8 mouse cellular contexts compared by ENCODE assay signal in genomic region chr6:116647763-116648162, GRCm38 (mm10). TPM values are rescaled to one million over a fixed set of nuclear protein-coding genes. Genes with fewer than 3 reads are reported as not detected.
DNase-seq lines count a peak whose midpoint lies in the region; ATAC-seq and TF ChIP-seq lines count a peak whose summit lies in the region.

No protein-coding gene starts in this region.

- H3K9me3 ChIP-seq in stomach, postnatal 0 days (ENCODE audit: control insufficient read depth, low read length), result no peaks in the 10 kb centered on the region
- no peaks in the 10 kb centered on the region for H3K9me3 ChIP-seq in forebrain, embryonic 11.5 days (ENCODE audit: control insufficient read depth, low read length)

- TF ChIP-seq EP300 in stomach, postnatal 0 days (optimal IDR thresholded peaks at IDR 0.05), result no peak

- no peak for TF ChIP-seq CTCF in stomach, postnatal 0 days (IDR thresholded peaks at IDR 0.05; ENCODE audit: low read depth)

- ATAC-seq in stomach, postnatal 0 days (ENCODE audit: low FRiP score, low TSS enrichment), result no peak
- ATAC-seq in forebrain, embryonic 11.5 days (replicated peaks; ENCODE audit: low FRiP score), result no peak

- DNase-seq in adrenal gland, adult 2 months, result peak; percentile 57
- DNase-seq in adrenal gland, postnatal 4 days (ENCODE audit: low spot score in 2 of 2), result no peak
- peak; percentile 8 for DNase-seq in urinary bladder, postnatal 10 days (ENCODE audit: low spot score)
- no peak for DNase-seq in urinary bladder, postnatal 25 days (ENCODE audit: low spot score)
- DNase-seq in heart, postnatal 4 days, result peak; percentile 57
- DNase-seq in stomach, postnatal 0 days (ENCODE audit: low spot score), result peak; percentile 47
- DNase-seq in forebrain, embryonic 11.5 days (ENCODE audit: low spot score), result no peak
- no peak for DNase-seq in left cerebral cortex, postnatal 4 days

- no peak overlapping the region for H3K4me3 ChIP-seq in stomach, postnatal 0 days (ENCODE audit: low read depth, low read length)
- H3K4me3 ChIP-seq in forebrain, embryonic 11.5 days (ENCODE audit: low read depth, low read length), result no peak overlapping the region

- no peaks in the 10 kb centered on the region for H3K36me3 ChIP-seq in stomach, postnatal 0 days (ENCODE audit: control insufficient read depth, insufficient read depth, low read length)
- H3K36me3 ChIP-seq in forebrain, embryonic 11.5 days (ENCODE audit: control insufficient read depth, insufficient read depth, low read length), result no peaks in the 10 kb centered on the region

- WGBS in stomach, postnatal 0 days, result 73% methylated on average over 12 of the region's 12 CpGs
- whole genome bisulfite sequencing in forebrain, embryonic 11.5 days, result 82% methylated on average over 12 of the region's 12 CpGs

- H3K4me2 ChIP-seq in stomach, postnatal 0 days (replicated peaks; ENCODE audit: low read depth), result no peak overlapping the region
- no peak overlapping the region for H3K4me2 ChIP-seq in forebrain, embryonic 11.5 days (ENCODE audit: low read depth, low read length, severe bottlenecking)

- H3K27ac ChIP-seq in stomach, postnatal 0 days (replicated peaks), result no peak overlapping the region
- H3K27ac ChIP-seq in forebrain, embryonic 11.5 days (ENCODE audit: low read depth, low read length), result no peak overlapping the region

- no peak overlapping the region for H3K9ac ChIP-seq in stomach, postnatal 0 days (ENCODE audit: low read length)
- H3K9ac ChIP-seq in forebrain, embryonic 11.5 days (ENCODE audit: low read length), result no peak overlapping the region

- intact Hi-C loops in left cerebral cortex, postnatal 4 days (cut with DNase I), result no loop called here

- H3K27me3 ChIP-seq in stomach, postnatal 0 days (ENCODE audit: control insufficient read depth, insufficient read depth, low read length), result no peaks in the 10 kb centered on the region
- H3K27me3 ChIP-seq in forebrain, embryonic 11.5 days (ENCODE audit: control insufficient read depth, insufficient read depth, low read length), result no peaks in the 10 kb centered on the region

- H3K4me1 ChIP-seq in stomach, postnatal 0 days (replicated peaks; ENCODE audit: control insufficient read depth, insufficient read depth), result peaks cover 4% of the 10 kb centered on the region; the same call in 1 of the 2 replicates
- H3K4me1 ChIP-seq in forebrain, embryonic 11.5 days (replicated peaks; ENCODE audit: control insufficient read depth, insufficient read depth, low read length), result no peaks in the 10 kb centered on the region

RNA-seq across cellular contexts. Expression of gene Depp1, which starts 2.6 kb away (rescaled TPM):
- total RNA-seq in adrenal gland, adult 2 months (2021), result 10 to 100 TPM in 1 of 2 experiments, 1 to 10 TPM in 1; 3.8 to 13.4 TPM
- polyA plus RNA-seq in adrenal gland, adult 2 months (2012; rRNA removed), result 16.6 and 22.8 TPM in 2 replicates
- 10 to 100 TPM in 1 of 2 experiments, 1 to 10 TPM in 1; 7.1 to 13.3 TPM for total RNA-seq in adrenal gland, postnatal 4 days (2021)
- 10 to 100 TPM; 36.8 to 42.9 TPM for total RNA-seq in heart, postnatal 4 days (2021)
- polyA plus RNA-seq in stomach, postnatal 0 days (2015; fragmentation: Nextera tagmentation; extraction: Ambion mirVana), result 31.6 and 37.0 TPM in 2 replicates
- polyA plus RNA-seq in forebrain, embryonic 11.5 days (2014; fragmentation: Nextera tagmentation; extraction: Ambion mirVana), result 3.9 and 5.0 TPM in 2 replicates
- 1 to 10 TPM in 1 of 2 experiments, under 1 TPM in 1; 0.54 to 2.7 TPM for total RNA-seq in left cerebral cortex, postnatal 4 days (2021)

RNA-seq across cellular contexts. Expression of gene Zfp422, which starts 19.0 kb away (rescaled TPM):
- 10 to 100 TPM; 14.8 to 22.9 TPM for total RNA-seq in adrenal gland, adult 2 months (2021)
- 5.0 and 6.6 TPM in 2 replicates for polyA plus RNA-seq in adrenal gland, adult 2 months (2012; rRNA removed)
- total RNA-seq in adrenal gland, postnatal 4 days (2021), result 10 to 100 TPM; 32.3 to 37.3 TPM
- 10 to 100 TPM; 36.7 to 43.5 TPM for total RNA-seq in heart, postnatal 4 days (2021)
- 52.4 and 54.4 TPM in 2 replicates for polyA plus RNA-seq in stomach, postnatal 0 days (2015; fragmentation: Nextera tagmentation; extraction: Ambion mirVana)
- polyA plus RNA-seq in forebrain, embryonic 11.5 days (2014; fragmentation: Nextera tagmentation; extraction: Ambion mirVana), result 351 and 359 TPM in 2 replicates
- total RNA-seq in left cerebral cortex, postnatal 4 days (2021), result 10 to 100 TPM; 42.0 to 49.9 TPM

RNA-seq across cellular contexts. Expression of gene Rassf4, which starts 26.0 kb away (rescaled TPM):
- 1 to 10 TPM; 3.9 to 7.4 TPM for total RNA-seq in adrenal gland, adult 2 months (2021)
- polyA plus RNA-seq in adrenal gland, adult 2 months (2012; rRNA removed), result 2.3 TPM in 2 replicates
- 1 to 10 TPM; 5.7 to 7.7 TPM for total RNA-seq in adrenal gland, postnatal 4 days (2021)
- 1 to 10 TPM; 5.4 to 6.3 TPM for total RNA-seq in heart, postnatal 4 days (2021)
- polyA plus RNA-seq in stomach, postnatal 0 days (2015; fragmentation: Nextera tagmentation; extraction: Ambion mirVana), result 4.1 and 5.6 TPM in 2 replicates
- polyA plus RNA-seq in forebrain, embryonic 11.5 days (2014; fragmentation: Nextera tagmentation; extraction: Ambion mirVana), result 20.7 and 22.7 TPM in 2 replicates
- total RNA-seq in left cerebral cortex, postnatal 4 days (2021), result 1 to 10 TPM; 2.9 to 3.4 TPM

Comparison
In these comparisons a context has a peak if more than half of its experiments do, and no peak if none do; other contexts are left out.
1. DNase-seq: peak in adrenal gland, adult 2 months (single experiment), urinary bladder, postnatal 10 days (single experiment), heart, postnatal 4 days (single experiment) and stomach, postnatal 0 days (single experiment); none in adrenal gland, postnatal 4 days (0 of 2), urinary bladder, postnatal 25 days (single experiment), forebrain, embryonic 11.5 days (single experiment) and left cerebral cortex, postnatal 4 days (single experiment).